Mouse (Mus musculus) midbrain, embryonic 12.5 days (tissue): ENCODE results near the gene Gpr180. TPM values are rescaled to one million over a fixed set of nuclear protein-coding genes. Genes with fewer than 3 reads are reported as not detected.

Source experiments
- ATAC-seq: fragments of 200-750 bp; cut with Nextera tagmentation; 2 replicates; pipeline ENCODE4 v1.8.0; 2017; ENCODE audit warnings: low read depth, moderate TSS enrichment, moderate library complexity; ENCODE audit not compliant: low FRiP score
- H3K27ac ChIP-seq: fragments of 300-500 bp; sonication (generic); replicated peaks from 2 replicates; pipeline ENCODE4 v1.5.1; 2016; ENCODE audit warnings: mild to moderate bottlenecking
- H3K27me3 ChIP-seq: fragments of 300-500 bp; sonication (generic); 2 replicates; pipeline ENCODE4 v1.6.1; 2016; ENCODE audit warnings: mild to moderate bottlenecking
- H3K36me3 ChIP-seq: fragments of 300-500 bp; sonication (generic); 2 replicates; pipeline ENCODE4 v1.6.1; 2016
- H3K4me1 ChIP-seq: fragments of 300-500 bp; sonication (generic); 2 replicates; pipeline ENCODE4 v1.6.1; 2016
- H3K4me2 ChIP-seq: fragments of 300-500 bp; sonication (generic); replicated peaks from 2 replicates; pipeline ENCODE4 v1.6.1; 2016; ENCODE audit warnings: mild to moderate bottlenecking, moderate library complexity
- H3K4me3 ChIP-seq: fragments of 300-500 bp; sonication (generic); 2 replicates; pipeline ENCODE4 v1.5.1; 2016; ENCODE audit warnings: mild to moderate bottlenecking
- H3K9ac ChIP-seq: fragments of 300-500 bp; sonication (generic); replicated peaks from 2 replicates; pipeline ENCODE4 v1.6.1; 2016; ENCODE audit warnings: mild to moderate bottlenecking, moderate library complexity
- H3K9me3 ChIP-seq: fragments of 300-500 bp; sonication (generic); 2 replicates; pipeline ENCODE4 v1.6.1; 2016; ENCODE audit warnings: mild to moderate bottlenecking
- WGBS: fragments of 180-500 bp; shearing (Covaris S2); methylation state at CpG from one replicate; pipeline ENCODE4 v1.1.7; 2016; 5-methylcytosine and 5-hydroxymethylcytosine counted together
- polyA plus RNA-seq: library from polyadenylated mRNA; unstranded; fragments of >200 nt; fragmentation: Nextera tagmentation; extraction: Ambion mirVana; gene quantifications from 2 replicates; pipeline ENCODE4 v1.2.1, GENCODE M21; 2016

The Gpr180 gene
- polyA plus RNA-seq, 1 experiment from 2014 or later, result 35.9 TPM

- peaks cover 43% of the 10 kb centered on the region for H3K36me3 ChIP-seq
- H3K4me2 ChIP-seq, result no peak overlapping the region
- H3K4me1 ChIP-seq, result no peaks in the 10 kb centered on the region
- no peak overlapping the region for H3K4me3 ChIP-seq
- H3K9me3 ChIP-seq, result no peaks in the 10 kb centered on the region
- H3K9ac ChIP-seq, result no peak overlapping the region
- peak; percentile 59 for ATAC-seq
- 86% methylated on average over 10 of the region's 10 CpGs for WGBS
- H3K27me3 ChIP-seq, result no peaks in the 10 kb centered on the region
- no peak overlapping the region for H3K27ac ChIP-seq
Observed at GRCm38 (mm10) chr14:118156740-118157139, 19.8 kb downstream of the Gpr180 start.

- no peaks in the 10 kb centered on the region for H3K9me3 ChIP-seq
- no peak overlapping the region for H3K9ac ChIP-seq
- peaks cover 46% of the 10 kb centered on the region for H3K36me3 ChIP-seq
- H3K4me2 ChIP-seq, result no peak overlapping the region
- 27% methylated on average over 5 of the region's 5 CpGs for WGBS
- no peaks in the 10 kb centered on the region for H3K4me1 ChIP-seq
- no peak overlapping the region for H3K4me3 ChIP-seq
- no peak overlapping the region for H3K27ac ChIP-seq
- no peak for ATAC-seq
- no peaks in the 10 kb centered on the region for H3K27me3 ChIP-seq
Observed at GRCm38 (mm10) chr14:118157146-118157545, 20.2 kb downstream of the Gpr180 start.

DNA sequence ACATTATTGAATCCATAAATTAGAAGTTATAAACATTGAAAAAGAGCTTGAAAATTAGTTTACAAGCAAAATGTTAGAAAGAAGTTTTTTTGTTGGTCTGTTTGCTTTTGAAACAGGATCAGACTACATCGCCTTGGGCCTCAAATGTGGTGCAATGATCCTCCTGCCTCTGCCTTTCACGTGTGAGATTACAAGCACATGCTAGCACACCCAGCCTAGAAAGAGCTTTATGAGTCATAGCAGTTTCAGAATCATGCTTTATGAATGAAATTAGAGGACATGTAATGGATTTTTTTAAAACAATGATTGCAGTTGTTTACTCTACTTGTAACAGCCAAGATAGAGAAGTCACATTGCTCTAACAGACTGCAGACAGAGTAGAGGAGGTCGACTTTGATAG lies 24.8 kb downstream of the Gpr180 start:
- H3K36me3 ChIP-seq, result peaks cover 39% of the 10 kb centered on the region
- 97% methylated on average over 3 of the region's 3 CpGs for WGBS

GRCm38 (mm10) chr14:118162640-118163039 lies 25.7 kb downstream of the Gpr180 start:
- peaks cover 39% of the 10 kb centered on the region for H3K36me3 ChIP-seq
- H3K4me3 ChIP-seq, result no peak overlapping the region
- H3K4me1 ChIP-seq, result no peaks in the 10 kb centered on the region
- H3K4me2 ChIP-seq, result no peak overlapping the region
- no peak overlapping the region for H3K9ac ChIP-seq
- WGBS, result 61% methylated on average over 14 of the region's 14 CpGs
- no peak overlapping the region for H3K27ac ChIP-seq
- H3K27me3 ChIP-seq, result no peaks in the 10 kb centered on the region
- no peak for ATAC-seq
- H3K9me3 ChIP-seq, result no peaks in the 10 kb centered on the region

More for the DNA sequence above, 24.8 kb downstream of the Gpr180 start:
- no peak overlapping the region for H3K27ac ChIP-seq
- H3K27me3 ChIP-seq, result no peaks in the 10 kb centered on the region
- no peak for ATAC-seq
- H3K4me3 ChIP-seq, result no peak overlapping the region
- H3K9me3 ChIP-seq, result no peaks in the 10 kb centered on the region
- H3K9ac ChIP-seq, result no peak overlapping the region
- H3K4me1 ChIP-seq, result no peaks in the 10 kb centered on the region
- H3K4me2 ChIP-seq, result no peak overlapping the region

DNA sequence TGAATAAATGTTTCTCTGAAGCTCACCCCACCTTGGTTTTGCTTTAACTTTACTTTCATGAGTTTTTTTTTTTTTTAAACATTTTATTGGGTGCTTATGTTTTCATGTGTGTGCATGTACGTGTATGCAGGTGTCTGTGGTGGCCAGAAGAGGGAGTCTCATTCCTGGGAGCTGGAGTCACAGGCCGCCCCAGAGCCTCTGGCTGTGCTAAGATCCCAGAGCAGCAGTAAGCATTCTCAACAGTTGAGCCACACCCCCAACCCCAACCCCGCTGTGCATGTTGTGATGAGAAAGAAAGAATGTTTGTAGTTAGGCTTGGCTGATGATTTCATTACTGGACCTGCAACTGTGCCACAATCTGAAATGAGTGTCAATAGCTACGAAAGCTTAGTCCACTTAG lies 31.8 kb downstream of the Gpr180 start:
- Histone ChIP-seq H3K4me2 (no peak overlapping the region), H3K36me3 (peaks cover 8% of the 10 kb centered on the region), H3K27ac (no peak overlapping the region), H3K9ac (no peak overlapping the region), H3K4me1 (no peaks in the 10 kb centered on the region), H3K27me3 (no peaks in the 10 kb centered on the region), H3K9me3 (no peaks in the 10 kb centered on the region), H3K4me3 (no peak overlapping the region)
- 93% methylated on average over 4 of the region's 4 CpGs for WGBS
- ATAC-seq, result no peak

- no peak overlapping the region for H3K27ac ChIP-seq
- no peaks in the 10 kb centered on the region for H3K4me1 ChIP-seq
- no peak overlapping the region for H3K4me2 ChIP-seq
- H3K9me3 ChIP-seq, result no peaks in the 10 kb centered on the region
- 70% methylated on average over 11 of the region's 11 CpGs for WGBS
- peaks cover 5% of the 10 kb centered on the region for H3K36me3 ChIP-seq
- H3K9ac ChIP-seq, result no peak overlapping the region
- H3K4me3 ChIP-seq, result no peak overlapping the region
- ATAC-seq, result no peak
- no peaks in the 10 kb centered on the region for H3K27me3 ChIP-seq
Observed at GRCm38 (mm10) chr14:118173590-118174203, 36.7 kb downstream of the Gpr180 start.

GRCm38 (mm10) chr14:118175071-118175693 lies 38.2 kb downstream of the Gpr180 start:
- 83% methylated on average over 30 of the region's 30 CpGs for WGBS
- Histone ChIP-seq H3K4me2 (no peak overlapping the region), H3K9me3 (no peaks in the 10 kb centered on the region), H3K27me3 (no peaks in the 10 kb centered on the region), H3K4me1 (no peaks in the 10 kb centered on the region), H3K9ac (no peak overlapping the region), H3K4me3 (no peak overlapping the region), H3K27ac (no peak overlapping the region), H3K36me3 (no peaks in the 10 kb centered on the region)
- no peak for ATAC-seq

- H3K27ac ChIP-seq, result no peak overlapping the region
Observed at GRCm38 (mm10) chr14:118175694-118176085, 38.7 kb downstream of the Gpr180 start.

GRCm38 (mm10) chr14:118179251-118179650 lies 42.3 kb downstream of the Gpr180 start:
- 53% methylated on average over 1 of the region's 1 CpGs for WGBS
- Histone ChIP-seq H3K4me2 (no peak overlapping the region), H3K4me1 (no peaks in the 10 kb centered on the region), H3K27me3 (no peaks in the 10 kb centered on the region), H3K9ac (no peak overlapping the region), H3K27ac (no peak overlapping the region), H3K4me3 (no peak overlapping the region), H3K9me3 (no peaks in the 10 kb centered on the region), H3K36me3 (no peaks in the 10 kb centered on the region)
- ATAC-seq, result no peak

More at GRCm38 (mm10) chr14:118175694-118176085, 38.7 kb downstream of the Gpr180 start:
- Histone ChIP-seq H3K4me2 (no peak overlapping the region), H3K27me3 (no peaks in the 10 kb centered on the region), H3K4me1 (no peaks in the 10 kb centered on the region), H3K9me3 (no peaks in the 10 kb centered on the region), H3K36me3 (no peaks in the 10 kb centered on the region), H3K9ac (no peak overlapping the region), H3K4me3 (no peak overlapping the region)
- ATAC-seq, result no peak
- WGBS, result 92% methylated on average over 12 of the region's 12 CpGs

- Histone ChIP-seq H3K4me2 (peak overlapping the region; percentile 73), H3K27ac (peak overlapping the region; percentile 81), H3K4me1 (no peaks in the 10 kb centered on the region), H3K9me3 (no peaks in the 10 kb centered on the region), H3K9ac (peak overlapping the region; percentile 53), H3K27me3 (no peaks in the 10 kb centered on the region), H3K36me3 (no peaks in the 10 kb centered on the region), H3K4me3 (peak overlapping the region; percentile 47)
- WGBS, result 32% methylated on average over 7 of the region's 7 CpGs
- no peak for ATAC-seq
Observed at GRCm38 (mm10) chr14:118179701-118180100, 42.7 kb downstream of the Gpr180 start.

GRCm38 (mm10) chr14:118180117-118180557 lies 43.2 kb downstream of the Gpr180 start:
- WGBS, result under 1% methylated on average over 20 of the region's 20 CpGs
- H3K27me3 ChIP-seq, result no peaks in the 10 kb centered on the region

DNA sequence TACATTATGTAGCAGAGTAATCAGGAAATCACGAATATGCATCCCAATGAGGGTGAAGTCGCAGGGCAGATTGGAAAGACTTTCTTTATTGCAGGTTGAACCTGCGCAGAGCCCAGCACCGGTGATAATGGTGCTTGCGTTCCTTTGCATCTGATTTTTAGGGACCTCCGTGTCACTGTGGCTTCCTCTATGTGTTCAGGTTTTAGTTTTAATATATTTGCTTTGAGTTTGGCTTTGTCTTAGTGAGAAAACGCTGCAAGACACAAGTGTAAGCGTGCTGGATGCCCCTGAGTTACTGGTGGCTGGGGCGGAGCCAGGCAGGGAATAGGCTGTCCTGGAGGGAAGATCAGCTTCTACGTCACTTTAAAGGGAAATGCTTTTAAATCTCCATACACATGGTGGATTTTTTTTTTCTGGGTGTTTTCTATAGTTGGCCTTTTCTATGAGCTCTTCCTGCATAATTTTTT lies 43.8 kb downstream of the Gpr180 start:
- peak overlapping the region; percentile 81 for H3K27ac ChIP-seq
- H3K9ac ChIP-seq, result peak overlapping the region; percentile 53
- H3K4me2 ChIP-seq, result peak overlapping the region; percentile 73
- H3K9me3 ChIP-seq, result no peaks in the 10 kb centered on the region
- peak; percentile 69 for ATAC-seq
- no peaks in the 10 kb centered on the region for H3K4me1 ChIP-seq
- no peaks in the 10 kb centered on the region for H3K36me3 ChIP-seq
- 2% methylated on average over 10 of the region's 10 CpGs for WGBS
- H3K27me3 ChIP-seq, result no peaks in the 10 kb centered on the region
- H3K4me3 ChIP-seq, result peak overlapping the region; percentile 47

More at GRCm38 (mm10) chr14:118180117-118180557, 43.2 kb downstream of the Gpr180 start:
- peak overlapping the region; percentile 81 for H3K27ac ChIP-seq
- peak; percentile 91 for ATAC-seq
- H3K4me1 ChIP-seq, result no peaks in the 10 kb centered on the region
- H3K9ac ChIP-seq, result peak overlapping the region; percentile 53
- no peaks in the 10 kb centered on the region for H3K9me3 ChIP-seq
- peak overlapping the region; percentile 73 for H3K4me2 ChIP-seq
- H3K36me3 ChIP-seq, result no peaks in the 10 kb centered on the region
- peak overlapping the region; percentile 47 for H3K4me3 ChIP-seq
